Comparison of ENCODE assay signal across 11 mouse cellular contexts in genomic region chr11:28610781-28611491, GRCm38 (mm10). TPM values are rescaled to one million over a fixed set of nuclear protein-coding genes. Genes with fewer than 3 reads are reported as not detected.
DNase-seq lines count a peak whose midpoint lies in the region; ATAC-seq and TF ChIP-seq lines count a peak whose summit lies in the region.
"Had no signal": no experiment of that assay in that cellular context is flagged by ENCODE, and none has a peak within 500 bp of the region (broad histone marks: within the 10 kb centered on the region; RNA-seq: fewer than 3 reads in every experiment).

No protein-coding gene starts in this region.

- TF ChIP-seq POLR2A in cerebellum, adult 2 months (IDR thresholded peaks at IDR 0.05; ENCODE audit: borderline replicate concordance, insufficient read depth, low read length), result no peak

- no peaks in the 10 kb centered on the region for H3K36me3 ChIP-seq in hindbrain, embryonic 14.5 days (replicated peaks; ENCODE audit: control insufficient read depth, insufficient read depth)
- H3K36me3 ChIP-seq in hindbrain, embryonic 12.5 days, result no peaks in the 10 kb centered on the region
- no peaks in the 10 kb centered on the region for H3K36me3 ChIP-seq in neural tube, embryonic 14.5 days (ENCODE audit: control insufficient read depth, insufficient read depth, low read length)
- H3K36me3 ChIP-seq in neural tube, embryonic 15.5 days, result no peaks in the 10 kb centered on the region
- H3K36me3 ChIP-seq in stomach, postnatal 0 days (ENCODE audit: control insufficient read depth, insufficient read depth, low read length), result no peaks in the 10 kb centered on the region
- H3K36me3 ChIP-seq: liver, embryonic 15.5 days had no signal

- H3K9ac ChIP-seq in hindbrain, embryonic 14.5 days, result no peak overlapping the region
- no peak overlapping the region for H3K9ac ChIP-seq in hindbrain, embryonic 12.5 days
- no peak overlapping the region for H3K9ac ChIP-seq in neural tube, embryonic 14.5 days (replicated peaks; ENCODE audit: low read depth, low read length)
- no peak overlapping the region for H3K9ac ChIP-seq in neural tube, embryonic 15.5 days (replicated peaks)
- no peak overlapping the region for H3K9ac ChIP-seq in stomach, postnatal 0 days (ENCODE audit: low read length)
- H3K9ac ChIP-seq: liver, embryonic 15.5 days had no signal

- no peak overlapping the region for H3K4me2 ChIP-seq in hindbrain, embryonic 14.5 days (replicated peaks)
- H3K4me2 ChIP-seq in hindbrain, embryonic 12.5 days (replicated peaks), result no peak overlapping the region
- H3K4me2 ChIP-seq in neural tube, embryonic 14.5 days (ENCODE audit: low read depth, low read length), result no peak overlapping the region
- H3K4me2 ChIP-seq in neural tube, embryonic 15.5 days, result no peak overlapping the region
- H3K4me2 ChIP-seq in stomach, postnatal 0 days (replicated peaks; ENCODE audit: low read depth), result no peak overlapping the region
- H3K4me2 ChIP-seq: liver, embryonic 15.5 days had no signal

- no peak overlapping the region for H3K27ac ChIP-seq in hindbrain, embryonic 14.5 days
- H3K27ac ChIP-seq in hindbrain, embryonic 12.5 days, result no peak overlapping the region
- no peak overlapping the region for H3K27ac ChIP-seq in neural tube, embryonic 14.5 days (ENCODE audit: low read depth, low read length)
- no peak overlapping the region for H3K27ac ChIP-seq in neural tube, embryonic 15.5 days (replicated peaks)
- no peak overlapping the region for H3K27ac ChIP-seq in stomach, postnatal 0 days (replicated peaks)
- no peak overlapping the region for H3K27ac ChIP-seq in cerebellum, adult 2 months (ENCODE audit: insufficient read depth, low read length)
- H3K27ac ChIP-seq: liver, embryonic 15.5 days had no signal

- H3K4me3 ChIP-seq in hindbrain, embryonic 14.5 days (replicated peaks; ENCODE audit: low read length), result no peak overlapping the region
- no peak overlapping the region for H3K4me3 ChIP-seq in hindbrain, embryonic 12.5 days
- no peak overlapping the region for H3K4me3 ChIP-seq in neural tube, embryonic 14.5 days (ENCODE audit: low read depth, low read length)
- no peak overlapping the region for H3K4me3 ChIP-seq in neural tube, embryonic 15.5 days (replicated peaks)
- no peak overlapping the region for H3K4me3 ChIP-seq in stomach, postnatal 0 days (ENCODE audit: low read depth, low read length)
- H3K4me3 ChIP-seq in cerebellum, adult 2 months (replicated peaks; ENCODE audit: insufficient read depth, low read depth, low read length), result no peak overlapping the region
- H3K4me3 ChIP-seq: liver, embryonic 15.5 days had no signal

- peak; percentile 79 for TF ChIP-seq CTCF in stomach, postnatal 0 days (IDR thresholded peaks at IDR 0.05; ENCODE audit: low read depth)
- TF ChIP-seq CTCF in cerebellum, adult 2 months (IDR thresholded peaks at IDR 0.05; ENCODE audit: borderline replicate concordance, insufficient read depth, low read depth, low read length), result no peak

- no peaks in the 10 kb centered on the region for H3K4me1 ChIP-seq in hindbrain, embryonic 14.5 days (replicated peaks; ENCODE audit: control insufficient read depth, insufficient read depth, low read length)
- H3K4me1 ChIP-seq in hindbrain, embryonic 12.5 days, result no peaks in the 10 kb centered on the region
- no peaks in the 10 kb centered on the region for H3K4me1 ChIP-seq in neural tube, embryonic 14.5 days (ENCODE audit: control insufficient read depth, insufficient read depth, low read length)
- H3K4me1 ChIP-seq in neural tube, embryonic 15.5 days, result no peaks in the 10 kb centered on the region
- H3K4me1 ChIP-seq in stomach, postnatal 0 days (replicated peaks; ENCODE audit: control insufficient read depth, insufficient read depth), result no peaks in the 10 kb centered on the region
- H3K4me1 ChIP-seq in cerebellum, adult 2 months (ENCODE audit: control insufficient read depth, insufficient read depth, low read length), result no peaks in the 10 kb centered on the region
- H3K4me1 ChIP-seq: liver, embryonic 15.5 days had no signal

- ATAC-seq in hindbrain, embryonic 14.5 days (ENCODE audit: low FRiP score), result no peak
- ATAC-seq in hindbrain, embryonic 12.5 days (ENCODE audit: low FRiP score), result no peak
- ATAC-seq in neural tube, embryonic 14.5 days (ENCODE audit: low read depth), result peak; percentile 63; the same call in 1 of the 2 replicates
- no peak for ATAC-seq in neural tube, embryonic 15.5 days (ENCODE audit: low FRiP score)
- ATAC-seq in stomach, postnatal 0 days (ENCODE audit: low FRiP score, low TSS enrichment), result no peak

- H3K9me3 ChIP-seq in hindbrain, embryonic 14.5 days (ENCODE audit: control insufficient read depth, low read length), result no peaks in the 10 kb centered on the region
- H3K9me3 ChIP-seq in hindbrain, embryonic 12.5 days (replicated peaks), result no peaks in the 10 kb centered on the region
- H3K9me3 ChIP-seq in neural tube, embryonic 14.5 days (ENCODE audit: control insufficient read depth, low read length), result no peaks in the 10 kb centered on the region
- no peaks in the 10 kb centered on the region for H3K9me3 ChIP-seq in neural tube, embryonic 15.5 days (replicated peaks)
- no peaks in the 10 kb centered on the region for H3K9me3 ChIP-seq in stomach, postnatal 0 days (ENCODE audit: control insufficient read depth, low read length)
- H3K9me3 ChIP-seq: liver, embryonic 15.5 days had no signal

- H3K27me3 ChIP-seq in hindbrain, embryonic 14.5 days (ENCODE audit: control insufficient read depth, insufficient read depth, low read length), result no peaks in the 10 kb centered on the region
- no peaks in the 10 kb centered on the region for H3K27me3 ChIP-seq in hindbrain, embryonic 12.5 days
- no peaks in the 10 kb centered on the region for H3K27me3 ChIP-seq in neural tube, embryonic 14.5 days (ENCODE audit: control insufficient read depth, insufficient read depth, low read length)
- no peaks in the 10 kb centered on the region for H3K27me3 ChIP-seq in neural tube, embryonic 15.5 days (replicated peaks)
- H3K27me3 ChIP-seq in stomach, postnatal 0 days (ENCODE audit: control insufficient read depth, insufficient read depth, low read length), result no peaks in the 10 kb centered on the region
- H3K27me3 ChIP-seq in cerebellum, adult 2 months (ENCODE audit: control insufficient read depth, insufficient read depth, low read length), result no peaks in the 10 kb centered on the region
- H3K27me3 ChIP-seq: liver, embryonic 15.5 days had no signal

- DNase-seq in hindbrain, embryonic 14.5 days (ENCODE audit: low spot score), result peak; percentile 74
- DNase-seq in embryo, embryonic 10.5 days (ENCODE audit: low spot score), result peak; percentile 63
- DNase-seq in stomach, postnatal 0 days (ENCODE audit: low spot score), result no peak
- no peak for DNase-seq in thymus, postnatal 25 days
- DNase-seq in cerebellum, adult 2 months, result no peak
- DNase-seq: cerebellum, adult 8-10 months; kidney, postnatal 4 days had no signal

- no peak for TF ChIP-seq EP300 in stomach, postnatal 0 days (optimal IDR thresholded peaks at IDR 0.05)

RNA-seq across cellular contexts. Expression of gene Ccdc85a, which starts 26.8 kb away (rescaled TPM):
- 36.3 and 44.1 TPM in 2 replicates for polyA plus RNA-seq in hindbrain, embryonic 14.5 days (2014; fragmentation: Nextera tagmentation; extraction: Ambion mirVana)
- 9.7 and 10.6 TPM in 2 replicates for polyA plus RNA-seq in hindbrain, embryonic 12.5 days (2016; fragmentation: Nextera tagmentation; extraction: Ambion mirVana)
- 34.2 and 39.8 TPM in 2 replicates for polyA plus RNA-seq in neural tube, embryonic 14.5 days (2014; fragmentation: Nextera tagmentation; extraction: Ambion mirVana)
- polyA plus RNA-seq in neural tube, embryonic 15.5 days (2015; fragmentation: Nextera tagmentation; extraction: Ambion mirVana), result 41.8 and 48.5 TPM in 2 replicates
- polyA plus RNA-seq in stomach, postnatal 0 days (2015; fragmentation: Nextera tagmentation; extraction: Ambion mirVana), result 0.75 and 1.1 TPM in 2 replicates
- 18.8 and 23.0 TPM in 2 replicates for polyA plus RNA-seq in cerebellum, adult 2 months (2012; rRNA removed)

Comparison
In these comparisons a context has a peak if more than half of its experiments do, and no peak if none do; other contexts are left out.
1. DNase-seq: peak in hindbrain, embryonic 14.5 days (single experiment) and embryo, embryonic 10.5 days (single experiment); none in stomach, postnatal 0 days (single experiment), thymus, postnatal 25 days (single experiment) and cerebellum, adult 2 months (0 of 2).